Mouse (Mus musculus) adrenal gland (tissue): ENCODE results near the gene Large2.

Source experiments
- intact Hi-C: fragments of 180-260 bp; cut with DNase I; formaldehyde crosslinking; loops from one replicate; pipeline ENCODE4 v1.15.1; 2025

Gene Large2

DNA sequence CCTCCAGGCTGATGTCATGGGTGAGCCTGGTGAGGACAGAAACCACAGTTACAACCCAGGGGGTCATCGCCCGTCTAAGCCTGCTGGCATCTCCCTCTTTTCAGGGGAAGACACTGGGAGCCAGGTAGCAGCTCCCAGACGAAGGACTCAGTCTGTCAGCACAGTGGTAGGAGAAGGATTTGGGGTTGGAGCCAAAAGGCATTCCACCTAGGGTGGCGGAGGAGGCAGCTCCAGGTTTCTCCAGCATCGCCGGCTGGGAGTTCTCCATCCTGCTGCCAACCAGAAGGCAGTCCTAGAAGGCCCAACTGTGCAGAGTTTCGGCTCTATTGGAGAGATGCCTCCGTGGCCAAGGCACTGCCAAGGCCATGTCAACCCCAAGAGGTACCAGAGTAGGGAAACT is 16.4 kb upstream of the Large2 start:
- intact Hi-C loops, result no loop called here

DNA sequence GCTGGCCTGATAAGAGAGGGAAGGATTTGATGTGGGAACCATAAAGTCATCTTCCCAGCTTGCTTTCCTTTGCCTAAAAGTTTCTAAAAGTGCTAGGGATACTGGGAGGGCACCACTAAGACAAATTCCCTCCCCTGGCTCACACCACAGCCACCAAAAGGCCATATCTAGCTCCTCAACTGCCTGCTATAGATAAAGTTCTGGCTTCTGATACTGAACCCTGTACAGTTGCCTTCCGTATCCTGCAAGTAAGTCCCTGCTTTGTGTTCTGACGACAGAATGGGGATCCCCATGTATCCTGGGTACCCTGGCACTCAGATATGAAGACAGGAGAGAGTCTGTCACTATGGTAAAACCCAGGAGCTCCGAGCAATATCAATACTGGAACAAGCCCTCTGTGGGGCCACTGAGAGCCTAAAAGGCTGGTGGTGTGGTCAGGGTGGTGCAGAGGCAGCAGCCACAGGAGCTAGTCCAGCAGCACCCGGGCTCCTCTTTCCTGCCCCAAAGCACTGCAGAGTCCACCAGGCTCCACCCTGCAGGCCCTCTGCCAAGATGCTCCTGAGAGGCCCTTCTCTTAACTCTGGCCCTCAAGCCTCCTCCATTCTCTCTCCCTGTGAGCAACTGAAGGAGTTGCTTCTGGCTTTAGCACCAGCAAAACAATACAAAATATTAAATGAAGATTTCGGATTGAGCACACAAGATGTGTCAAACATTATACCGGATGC is 15.7 kb upstream of the Large2 start:
- intact Hi-C loops, result no loop called here

GRCm38 (mm10) chr2:92389645-92390044 is 15.0 kb upstream of the Large2 start:
- intact Hi-C loops, result no loop called here

- intact Hi-C loops, result no loop called here
These were observed 14.4 kb upstream of the Large2 start for GRCm38 (mm10) chr2:92388891-92389641.

DNA sequence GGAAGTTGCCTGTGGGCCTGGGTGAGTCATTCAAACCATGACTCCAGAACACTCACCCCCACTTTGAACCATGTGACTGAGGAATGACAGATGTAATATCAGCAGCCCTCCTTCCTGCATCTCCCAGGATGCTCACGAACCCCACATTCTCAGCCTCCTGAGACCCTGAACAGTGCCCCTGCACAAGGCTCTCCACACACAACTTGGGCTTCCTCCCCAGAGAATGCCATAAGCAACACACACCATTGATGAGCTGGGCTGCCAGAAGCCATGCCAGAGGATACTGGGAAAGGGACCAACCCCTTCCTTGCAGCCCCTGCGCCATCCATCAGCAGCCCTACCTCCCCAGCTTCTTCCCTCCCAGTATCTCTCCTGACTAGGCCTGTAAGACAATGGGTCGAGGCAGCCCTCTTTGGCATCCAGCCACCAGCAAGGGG is 13.4 kb upstream of the Large2 start:
- intact Hi-C loops, result no loop called here

DNA sequence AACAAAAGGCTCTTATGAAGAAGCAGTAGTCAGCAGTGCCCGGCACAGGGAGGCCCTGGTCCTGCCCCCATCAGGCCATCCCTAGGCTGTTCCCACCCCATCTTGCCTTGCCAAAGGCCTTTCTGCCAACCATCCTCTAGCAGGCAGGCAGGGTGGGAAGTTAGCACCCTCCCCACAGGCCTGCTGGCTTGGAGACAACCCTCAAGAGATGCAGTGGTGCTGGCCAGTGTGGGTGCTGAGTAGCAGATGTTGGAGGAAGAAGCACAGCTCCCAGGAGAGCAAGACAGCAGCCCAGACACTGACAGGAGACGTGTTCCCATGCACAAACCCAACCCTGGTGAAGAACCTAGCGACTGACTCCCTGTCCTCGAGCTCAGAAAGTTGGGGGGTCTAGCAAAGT is 13.0 kb upstream of the Large2 start:
- intact Hi-C loops, result no loop called here

- intact Hi-C loops, result no loop called here
These were observed 12.3 kb upstream of the Large2 start for GRCm38 (mm10) chr2:92386821-92387570.

DNA sequence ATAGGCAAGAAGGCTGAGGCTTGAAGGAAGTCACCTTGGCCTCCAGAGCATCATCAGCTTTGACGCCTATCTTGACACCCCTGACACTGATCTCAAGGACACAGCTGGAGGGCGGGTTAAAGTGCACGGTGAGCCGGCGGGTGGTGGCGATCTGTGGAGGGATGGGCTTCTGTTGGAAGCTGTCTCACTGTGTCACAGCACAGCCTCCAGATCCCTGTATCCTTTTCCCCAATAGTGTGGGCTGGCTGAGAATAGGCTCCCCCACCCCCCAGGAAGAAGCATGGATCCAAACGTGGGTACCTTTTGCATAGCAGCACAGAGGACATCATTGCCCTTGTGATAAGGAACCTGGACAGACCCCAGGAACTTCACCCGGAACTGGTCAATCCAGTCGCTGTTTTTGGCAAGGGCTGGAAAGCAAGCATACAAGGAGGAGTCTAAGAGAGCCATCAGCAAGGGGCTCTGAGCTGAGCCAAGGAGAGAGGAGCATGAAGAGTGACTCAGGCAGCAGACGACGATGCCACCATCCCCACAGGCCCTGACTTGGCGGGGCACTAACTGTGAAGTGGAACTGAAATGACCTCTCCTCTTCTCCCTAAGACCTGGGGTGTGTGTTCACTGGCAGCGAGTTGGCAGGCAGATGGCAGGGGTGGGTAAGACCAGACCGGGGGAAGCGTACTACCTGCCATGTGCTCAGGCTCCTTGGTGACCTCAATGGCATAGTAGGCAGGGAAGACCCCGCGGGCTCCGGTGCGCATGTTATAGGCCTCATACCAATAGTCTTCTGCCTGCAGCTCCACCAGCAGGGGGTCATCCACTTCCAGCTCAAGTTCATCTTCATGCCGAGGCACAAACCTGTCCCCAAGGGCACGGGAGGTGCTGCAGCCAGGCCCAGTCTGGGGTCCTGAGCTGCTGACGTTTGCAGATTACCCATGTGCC is 10.7 kb upstream of the Large2 start:
- intact Hi-C loops, result no loop called here

DNA sequence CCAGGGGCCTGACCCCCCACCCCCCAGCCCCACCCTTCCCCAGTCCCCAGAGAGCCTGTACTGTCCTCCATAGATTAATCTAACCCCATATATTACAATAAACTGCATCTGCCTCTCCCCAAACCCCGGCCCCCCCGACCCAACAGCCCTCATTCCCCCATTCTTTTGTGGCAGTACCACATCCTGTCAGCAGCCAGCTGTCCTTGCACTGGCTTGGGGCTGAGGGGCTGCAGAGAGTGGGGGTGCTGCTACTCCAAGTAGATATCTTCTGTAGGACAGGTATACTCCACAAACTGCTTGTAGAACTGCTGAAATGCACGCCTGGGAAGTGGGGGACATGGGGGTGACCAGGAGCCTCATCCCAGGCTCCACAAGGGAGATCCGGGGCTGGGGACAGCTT is 9.4 kb upstream of the Large2 start:
- intact Hi-C loops, result no loop called here

DNA sequence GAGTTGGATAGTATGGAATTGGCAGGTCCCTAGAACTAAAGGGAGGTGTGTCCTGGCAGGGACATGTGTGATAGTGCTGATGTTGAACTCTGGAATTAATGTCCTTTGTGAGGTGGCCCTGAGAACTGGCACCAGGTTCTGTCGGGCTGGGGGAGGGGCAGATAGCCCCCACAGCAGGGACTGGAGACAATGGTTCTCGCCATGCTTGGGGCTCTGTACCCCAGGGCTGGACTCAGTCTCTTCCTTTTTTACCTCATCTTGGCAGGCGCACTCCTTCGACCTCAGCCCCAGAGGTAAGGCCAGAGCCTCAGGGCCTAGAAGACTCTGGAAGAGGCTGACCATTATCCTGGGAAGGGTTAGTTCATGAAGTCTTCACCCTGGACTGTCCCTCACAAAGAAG is 8.1 kb upstream of the Large2 start:
- intact Hi-C loops, result no loop called here

DNA sequence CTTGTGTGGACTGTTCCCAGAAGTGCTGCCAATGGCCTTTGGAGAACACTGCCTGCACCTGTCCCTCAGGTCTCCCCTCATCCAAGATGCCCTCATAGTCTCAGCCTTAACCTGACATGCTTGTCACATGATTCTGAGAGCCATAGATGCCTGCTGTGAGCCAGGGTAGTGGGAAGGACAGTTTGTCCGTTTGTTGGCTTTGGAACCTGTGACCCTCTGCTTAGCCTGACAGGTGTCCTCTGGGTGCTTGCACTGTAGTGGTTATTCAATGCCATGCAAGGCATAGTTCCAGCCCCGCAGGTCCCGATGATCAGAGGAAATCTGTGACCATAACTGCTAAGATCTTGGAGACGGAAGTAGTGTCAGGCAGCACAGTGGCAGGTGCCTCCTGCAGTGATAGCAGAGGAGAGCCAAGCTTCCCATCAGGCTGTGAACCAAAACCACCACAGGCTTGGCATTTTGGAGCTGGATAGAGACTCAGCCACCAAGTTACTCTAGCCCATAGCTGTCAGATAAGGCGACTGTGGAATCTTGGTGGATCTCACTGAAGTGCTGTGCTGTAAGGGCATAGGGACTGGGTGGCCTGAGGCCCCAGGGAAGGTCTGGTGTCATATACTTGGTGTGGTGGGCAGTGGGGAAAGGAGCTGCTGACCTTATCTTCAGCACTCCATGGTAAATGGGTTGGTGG is 7.4 kb upstream of the Large2 start, which contains the start of gene 1700029I15Rik:
Gene 1700029I15Rik (plus strand): TSS at position 638 of the 688 bp plus-strand sequence.
- intact Hi-C loops, result no loop called here

GRCm38 (mm10) chr2:92381161-92381560 is 6.5 kb upstream of the Large2 start:
- intact Hi-C loops, result no loop called here

DNA sequence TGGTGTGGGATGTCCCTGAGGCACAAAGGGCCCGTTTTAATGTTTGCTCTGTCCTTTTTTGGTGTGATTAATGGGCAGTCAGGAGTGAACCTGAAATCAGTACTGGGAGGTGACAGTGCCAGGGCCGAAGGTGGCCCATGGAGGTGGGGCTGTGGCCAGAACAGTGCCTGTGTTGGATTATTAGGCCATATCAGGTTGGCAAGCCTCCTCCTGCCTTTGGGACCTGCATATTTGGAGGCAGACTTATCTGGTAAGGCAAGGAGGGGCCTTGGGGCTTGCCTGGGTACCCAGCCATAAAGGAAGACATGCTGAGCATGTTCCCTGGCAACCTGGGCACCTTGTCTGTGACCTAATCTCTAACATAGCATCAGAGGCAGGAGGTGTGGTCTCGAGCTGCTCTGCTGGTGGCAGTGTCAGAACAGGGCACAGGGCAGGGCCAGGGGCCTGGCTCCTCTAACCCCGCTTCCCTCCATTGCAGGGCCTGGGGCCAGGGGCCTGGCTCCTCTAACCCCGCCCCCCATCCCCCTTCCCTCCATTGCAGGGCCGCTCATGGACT is 5.9 kb upstream of the Large2 start:
- intact Hi-C loops, result no loop called here

- intact Hi-C loops, result no loop called here
These were observed 5.3 kb upstream of the Large2 start for GRCm38 (mm10) chr2:92379783-92380494.

GRCm38 (mm10) chr2:92377320-92377719 is 2.7 kb upstream of the Large2 start:
- intact Hi-C loops, result no loop called here

DNA sequence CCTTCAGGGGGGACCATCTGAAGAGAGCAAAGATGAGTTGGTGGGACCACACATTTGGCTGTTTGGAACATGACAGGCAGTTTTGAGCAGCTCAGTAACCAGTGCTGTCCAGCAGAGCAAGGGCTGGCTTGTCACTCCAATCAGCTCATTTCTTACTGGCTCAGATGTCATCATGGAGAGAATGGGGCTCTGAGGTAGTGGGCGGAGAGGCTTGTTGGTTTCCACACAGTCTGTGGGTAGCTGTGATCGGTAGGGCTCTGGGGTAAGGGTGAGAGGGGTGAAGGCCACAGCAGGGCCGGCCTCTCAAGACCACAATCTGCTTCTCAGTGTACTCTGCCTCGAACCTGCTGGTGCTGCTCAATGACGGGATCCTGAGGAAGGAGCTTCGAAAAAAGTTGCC is 1.6 kb upstream of the Large2 start:
- intact Hi-C loops, result no loop called here

DNA sequence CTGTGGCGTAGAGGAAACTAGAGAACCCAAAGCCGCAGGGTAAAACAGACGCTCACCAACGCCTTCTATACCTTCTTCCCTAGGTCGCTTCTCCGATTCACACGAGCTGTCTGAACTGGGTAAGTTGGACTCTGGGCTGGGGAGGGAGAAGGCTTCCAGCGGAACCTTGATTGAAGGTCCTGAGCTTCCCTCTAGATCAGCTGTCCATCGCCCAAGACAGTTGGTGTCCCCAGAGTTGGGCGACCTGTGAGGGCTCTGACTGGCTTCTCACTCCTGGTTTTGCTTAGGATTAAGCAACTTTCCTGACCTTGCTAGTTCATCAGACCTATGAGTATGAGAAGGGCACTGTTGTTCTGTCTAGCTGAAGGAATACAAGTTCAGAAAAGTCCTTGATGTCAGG is 1.1 kb upstream of the Large2 start:
- intact Hi-C loops, result no loop called here

DNA sequence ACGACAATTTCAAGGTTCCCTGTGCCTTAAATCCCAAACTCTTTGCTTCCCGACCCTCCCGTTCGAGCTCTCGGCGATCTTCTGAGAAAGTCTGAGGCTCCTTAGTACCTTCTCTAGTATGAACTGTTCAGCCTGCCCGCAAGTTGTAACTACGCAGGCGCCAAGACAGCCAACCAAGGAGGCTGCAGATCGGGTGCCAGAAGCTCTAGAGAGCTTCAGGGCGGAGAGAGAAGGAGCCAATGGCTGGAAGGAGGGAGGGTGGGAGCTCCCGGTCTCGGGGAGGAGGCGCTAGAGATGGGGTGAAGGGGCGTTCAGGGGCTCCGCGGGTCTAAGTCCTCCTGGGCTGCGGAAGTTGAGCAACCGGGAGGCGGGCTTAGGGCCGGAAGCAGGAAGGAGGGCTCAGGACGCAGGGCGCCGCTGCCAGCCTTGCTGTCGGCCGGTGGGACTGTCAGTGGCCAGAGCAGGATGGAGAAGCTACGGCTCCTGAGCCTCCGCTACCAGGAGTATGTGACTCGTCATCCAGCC is 492 bp upstream of the Large2 start:
- intact Hi-C loops, result no loop called here

- intact Hi-C loops, result no loop called here
These were observed 1.2 kb downstream of the Large2 start for GRCm38 (mm10) chr2:92373437-92373813.
